ENCODE assay signal across 23 mouse cellular contexts in the genomic region with DNA sequence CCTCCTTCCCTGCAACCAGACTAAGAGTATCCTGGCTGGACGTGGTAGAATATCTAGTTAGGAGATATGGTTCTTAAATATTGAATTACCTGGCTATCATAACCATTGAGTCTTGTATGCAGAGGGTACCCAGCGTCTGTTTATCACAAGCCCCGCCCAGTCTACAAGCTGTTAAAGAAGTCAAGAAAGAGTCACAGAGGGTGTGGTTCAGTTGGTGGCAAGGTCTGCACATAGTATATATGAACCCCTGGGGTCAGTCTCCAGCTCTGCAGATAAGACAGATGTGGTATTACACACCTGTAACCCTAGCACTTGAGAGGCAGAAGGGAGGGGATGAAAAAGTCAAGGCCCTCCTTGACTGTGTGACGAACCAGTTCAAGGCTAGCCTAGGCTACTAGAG.
DNase-seq lines count a peak whose midpoint lies in the region; ATAC-seq and TF ChIP-seq lines count a peak whose summit lies in the region.
"Had no signal": no experiment of that assay in that cellular context is flagged by ENCODE, and none has a peak within 500 bp of the region (broad histone marks: within the 10 kb centered on the region; RNA-seq: fewer than 3 reads in every experiment).

No protein-coding gene starts in this region.

- H3K4me1 ChIP-seq in kidney, embryonic 15.5 days, result peaks cover 47% of the 10 kb centered on the region
- H3K4me1 ChIP-seq in intestine, postnatal 0 days (replicated peaks; ENCODE audit: control insufficient read depth, insufficient read depth, low read length), result no peaks in the 10 kb centered on the region
- H3K4me1 ChIP-seq in liver, embryonic 15.5 days (replicated peaks), result peaks cover 38% of the 10 kb centered on the region
- H3K4me1 ChIP-seq in stomach, embryonic 16.5 days (ENCODE audit: control insufficient read depth, insufficient read depth, low read length), result peaks cover 19% of the 10 kb centered on the region
- H3K4me1 ChIP-seq in forebrain, embryonic 15.5 days, result peaks cover 24% of the 10 kb centered on the region
- H3K4me1 ChIP-seq: limb, embryonic 10.5 days had no signal

- 82% methylated on average over 4 of the region's 4 CpGs for WGBS in kidney, embryonic 15.5 days
- 41% methylated on average over 4 of the region's 4 CpGs for WGBS in intestine, postnatal 0 days
- WGBS in liver, embryonic 15.5 days (ENCODE audit: insufficient replicate concordance), result 32% methylated on average over 4 of the region's 4 CpGs
- 67% methylated on average over 4 of the region's 4 CpGs for WGBS in stomach, embryonic 16.5 days
- WGBS in forebrain, embryonic 15.5 days, result 91% methylated on average over 4 of the region's 4 CpGs

- H3K27me3 ChIP-seq in kidney, embryonic 15.5 days, result no peaks in the 10 kb centered on the region
- H3K27me3 ChIP-seq in intestine, postnatal 0 days (replicated peaks; ENCODE audit: control insufficient read depth, insufficient read depth, low read length), result no peaks in the 10 kb centered on the region
- H3K27me3 ChIP-seq in liver, embryonic 15.5 days, result no peaks in the 10 kb centered on the region
- no peaks in the 10 kb centered on the region for H3K27me3 ChIP-seq in stomach, embryonic 16.5 days (ENCODE audit: control insufficient read depth, insufficient read depth, low read length)
- no peaks in the 10 kb centered on the region for H3K27me3 ChIP-seq in forebrain, embryonic 15.5 days
- H3K27me3 ChIP-seq: embryonic facial prominence, embryonic 15.5 days; heart, embryonic 15.5 days; midbrain, embryonic 12.5 days had no signal

- DNase-seq in kidney, postnatal 14 days, result no peak
- no peak for DNase-seq in thymus, postnatal 0 days (ENCODE audit: low spot score)
- no peak for DNase-seq in kidney, postnatal 25 days
- DNase-seq: adrenal gland, postnatal 36 days; cerebellum, adult 9-11 months; gastrocnemius, postnatal 36 days; heart, postnatal 36 days; right cerebral cortex, postnatal 14 days; spleen, adult 18-20 months; thymus, adult 18-20 months had no signal

- no peak for ATAC-seq in kidney, embryonic 15.5 days (replicated peaks; ENCODE audit: low FRiP score)
- peak; percentile 24 for ATAC-seq in intestine, postnatal 0 days
- peak; percentile 34; the same call in 1 of the 2 replicates for ATAC-seq in liver, embryonic 15.5 days (ENCODE audit: insufficient read depth)
- ATAC-seq in stomach, embryonic 16.5 days (ENCODE audit: insufficient read depth, low FRiP score), result peak; percentile 75
- no peak for ATAC-seq in forebrain, embryonic 15.5 days (replicated peaks)
- ATAC-seq: inflammation-experienced regulatory T-cells, adult 6 months had no signal

- H3K9me3 ChIP-seq in kidney, embryonic 15.5 days (replicated peaks), result no peaks in the 10 kb centered on the region
- H3K9me3 ChIP-seq in intestine, postnatal 0 days (ENCODE audit: control insufficient read depth), result no peaks in the 10 kb centered on the region
- H3K9me3 ChIP-seq in liver, embryonic 15.5 days (replicated peaks), result no peaks in the 10 kb centered on the region
- H3K9me3 ChIP-seq in stomach, embryonic 16.5 days (replicated peaks; ENCODE audit: control insufficient read depth, low read length), result no peaks in the 10 kb centered on the region
- H3K9me3 ChIP-seq in forebrain, embryonic 15.5 days, result no peaks in the 10 kb centered on the region
- H3K9me3 ChIP-seq: embryonic facial prominence, embryonic 15.5 days; heart, embryonic 15.5 days; limb, embryonic 10.5 days; midbrain, embryonic 12.5 days had no signal

- no peak overlapping the region for H3K4me3 ChIP-seq in kidney, embryonic 15.5 days (replicated peaks)
- no peak overlapping the region for H3K4me3 ChIP-seq in intestine, postnatal 0 days (ENCODE audit: low read depth, low read length)
- no peak overlapping the region for H3K4me3 ChIP-seq in liver, embryonic 15.5 days (replicated peaks)
- H3K4me3 ChIP-seq in stomach, embryonic 16.5 days (replicated peaks; ENCODE audit: low read length), result no peak overlapping the region
- H3K4me3 ChIP-seq in forebrain, embryonic 15.5 days, result no peak overlapping the region
- H3K4me3 ChIP-seq: embryonic facial prominence, embryonic 15.5 days; heart, embryonic 15.5 days; layer of hippocampus, adult 2 months; limb, embryonic 10.5 days; midbrain, embryonic 12.5 days had no signal

- peaks cover 48% of the 10 kb centered on the region for H3K36me3 ChIP-seq in kidney, embryonic 15.5 days
- H3K36me3 ChIP-seq in intestine, postnatal 0 days (ENCODE audit: control insufficient read depth, insufficient read depth), result no peaks in the 10 kb centered on the region
- no peaks in the 10 kb centered on the region for H3K36me3 ChIP-seq in liver, embryonic 15.5 days (replicated peaks)
- no peaks in the 10 kb centered on the region for H3K36me3 ChIP-seq in stomach, embryonic 16.5 days (ENCODE audit: control insufficient read depth, insufficient read depth, low read length)
- peaks cover 31% of the 10 kb centered on the region for H3K36me3 ChIP-seq in forebrain, embryonic 15.5 days

- H3K9ac ChIP-seq in kidney, embryonic 15.5 days, result no peak overlapping the region
- no peak overlapping the region for H3K9ac ChIP-seq in intestine, postnatal 0 days (ENCODE audit: low read depth, low read length)
- no peak overlapping the region for H3K9ac ChIP-seq in liver, embryonic 15.5 days
- H3K9ac ChIP-seq in stomach, embryonic 16.5 days (ENCODE audit: low read length), result no peak overlapping the region
- no peak overlapping the region for H3K9ac ChIP-seq in forebrain, embryonic 15.5 days (replicated peaks)
- H3K9ac ChIP-seq: embryonic facial prominence, embryonic 15.5 days; heart, embryonic 15.5 days; hindbrain, embryonic 14.5 days; midbrain, embryonic 12.5 days had no signal

- no peak overlapping the region for H3K4me2 ChIP-seq in kidney, embryonic 15.5 days
- H3K4me2 ChIP-seq in intestine, postnatal 0 days (replicated peaks; ENCODE audit: low read depth), result no peak overlapping the region
- no peak overlapping the region for H3K4me2 ChIP-seq in liver, embryonic 15.5 days
- H3K4me2 ChIP-seq in stomach, embryonic 16.5 days (ENCODE audit: low read depth, low read length), result no peak overlapping the region
- no peak overlapping the region for H3K4me2 ChIP-seq in forebrain, embryonic 15.5 days (replicated peaks)
- H3K4me2 ChIP-seq: embryonic facial prominence, embryonic 15.5 days; heart, embryonic 15.5 days; hindbrain, embryonic 14.5 days; midbrain, embryonic 12.5 days had no signal

- no peak for TF ChIP-seq CTCF in intestine, postnatal 0 days (IDR thresholded peaks at IDR 0.05; ENCODE audit: low read depth)

- H3K27ac ChIP-seq in kidney, embryonic 15.5 days, result 0 out of 2 replicates have a peak overlapping the region, but pooled peaks have one; percentile 75
- no peak overlapping the region for H3K27ac ChIP-seq in intestine, postnatal 0 days (ENCODE audit: low read depth, low read length)
- H3K27ac ChIP-seq in liver, embryonic 15.5 days (replicated peaks), result no peak overlapping the region
- 0 out of 2 replicates have a peak overlapping the region, but pooled peaks have one; percentile 68 for H3K27ac ChIP-seq in stomach, embryonic 16.5 days (ENCODE audit: low read length)
- H3K27ac ChIP-seq in forebrain, embryonic 15.5 days (replicated peaks), result no peak overlapping the region
- H3K27ac ChIP-seq: embryonic facial prominence, embryonic 15.5 days; limb, embryonic 10.5 days; macrophage; midbrain, embryonic 12.5 days had no signal

Comparison
In these comparisons a context has a peak if more than half of its experiments do, and no peak if none do; other contexts are left out.
1. ATAC-seq: peak in intestine, postnatal 0 days (single experiment), liver, embryonic 15.5 days (single experiment) and stomach, embryonic 16.5 days (single experiment); none in kidney, embryonic 15.5 days (single experiment) and forebrain, embryonic 15.5 days (single experiment).
2. H3K27ac ChIP-seq: peak in kidney, embryonic 15.5 days (single experiment) and stomach, embryonic 16.5 days (single experiment); none in intestine, postnatal 0 days (single experiment), liver, embryonic 15.5 days (single experiment) and forebrain, embryonic 15.5 days (single experiment).